Mouse (Mus musculus) embryonic fibroblast, embryonic 13.5 days (primary cell): ENCODE data around the gene 2700049A03Rik. TPM values are rescaled to one million over a fixed set of nuclear protein-coding genes. Genes with fewer than 3 reads are reported as not detected.

Source experiments
- H3K27ac ChIP-seq: 2 replicates; pipeline ENCODE4 v1.5.1; 2012; ENCODE audit warnings: low read length, control low read depth, inconsistent platforms; ENCODE audit not compliant: insufficient read depth
- H3K4me1 ChIP-seq: 2 replicates; pipeline ENCODE4 v1.6.1; 2011; ENCODE audit warnings: low read length; ENCODE audit not compliant: control insufficient read depth, insufficient read depth
- H3K4me3 ChIP-seq: 2 replicates; pipeline ENCODE4 v1.5.1; 2011; ENCODE audit warnings: mild to moderate bottlenecking, control low read depth, low read length; ENCODE audit not compliant: insufficient read depth
- CTCF ChIP-seq: IDR thresholded peaks from 2 replicates; pipeline ENCODE4 v1.5.1; 2011; ENCODE audit warnings: mild to moderate bottlenecking, control low read depth, low read length, moderate library complexity, borderline replicate concordance; ENCODE audit not compliant: insufficient read depth
- POLR2A ChIP-seq: IDR thresholded peaks from 2 replicates; pipeline ENCODE4 v1.6.1; 2011; ENCODE audit warnings: low read depth, mild to moderate bottlenecking, control low read depth, low read length, moderate library complexity
- polyA plus RNA-seq: library from polyadenylated mRNA; stranded (reverse); fragments of >200 nt; gene quantifications from 2 replicates; pipeline ENCODE4 v1.2.4, GENCODE M21; 2011; ENCODE audit warnings: low read depth; ENCODE audit not compliant: missing spikeins, insufficient read length

Gene 2700049A03Rik
- polyA plus RNA-seq, 1 experiment = 7.0 TPM

DNA sequence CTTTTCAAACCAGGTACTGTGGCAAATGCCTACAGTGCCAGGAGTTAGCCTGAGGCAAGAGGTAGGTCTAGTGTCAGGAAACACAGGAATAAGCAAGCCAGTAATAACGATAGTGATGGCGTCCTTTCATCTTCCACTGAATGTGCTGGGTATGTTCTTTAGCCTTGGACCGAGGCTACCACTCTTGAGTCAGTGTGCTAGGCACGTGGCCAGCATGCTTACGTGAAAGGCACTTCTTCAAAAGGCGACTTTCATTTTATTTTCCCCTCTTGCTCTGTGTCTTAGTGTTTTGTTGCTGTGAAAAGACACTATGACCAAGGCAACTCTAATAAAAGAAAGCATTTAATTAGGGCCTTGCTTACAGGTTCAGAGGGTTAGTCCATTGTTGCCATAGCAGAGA lies 86.1 kb downstream of the 2700049A03Rik start:
- no peak overlapping the region for H3K4me3 ChIP-seq
- H3K27ac ChIP-seq = no peak overlapping the region
- TF ChIP-seq POLR2A = no peak
- no peak for TF ChIP-seq CTCF
- H3K4me1 ChIP-seq = peaks cover 5% of the 10 kb centered on the region

DNA sequence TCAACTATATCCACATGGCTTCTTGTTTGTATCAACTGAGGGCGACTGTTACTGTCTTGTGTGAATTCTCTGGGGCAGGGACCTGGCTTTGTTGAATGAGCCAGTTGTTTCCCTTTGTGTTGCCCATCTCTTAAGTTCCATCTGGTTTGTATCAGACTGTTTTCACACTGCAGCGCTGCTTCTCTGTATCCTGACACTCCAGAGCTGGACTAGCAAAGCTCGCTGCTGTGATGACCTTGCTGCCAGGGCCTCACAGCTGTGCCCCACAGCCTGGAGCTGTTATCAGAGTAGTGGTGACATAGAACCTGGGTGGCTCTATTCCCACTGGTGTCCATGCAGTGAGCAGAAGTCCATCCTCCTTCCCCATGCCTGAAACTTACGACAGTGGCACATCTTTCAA lies 91.1 kb downstream of the 2700049A03Rik start:
- H3K27ac ChIP-seq = no peak overlapping the region
- H3K4me1 ChIP-seq = 0 out of 2 replicates have a peak, but pooled peaks cover 3% of the 10 kb centered on the region
- no peak for TF ChIP-seq CTCF
- no peak for TF ChIP-seq POLR2A

DNA sequence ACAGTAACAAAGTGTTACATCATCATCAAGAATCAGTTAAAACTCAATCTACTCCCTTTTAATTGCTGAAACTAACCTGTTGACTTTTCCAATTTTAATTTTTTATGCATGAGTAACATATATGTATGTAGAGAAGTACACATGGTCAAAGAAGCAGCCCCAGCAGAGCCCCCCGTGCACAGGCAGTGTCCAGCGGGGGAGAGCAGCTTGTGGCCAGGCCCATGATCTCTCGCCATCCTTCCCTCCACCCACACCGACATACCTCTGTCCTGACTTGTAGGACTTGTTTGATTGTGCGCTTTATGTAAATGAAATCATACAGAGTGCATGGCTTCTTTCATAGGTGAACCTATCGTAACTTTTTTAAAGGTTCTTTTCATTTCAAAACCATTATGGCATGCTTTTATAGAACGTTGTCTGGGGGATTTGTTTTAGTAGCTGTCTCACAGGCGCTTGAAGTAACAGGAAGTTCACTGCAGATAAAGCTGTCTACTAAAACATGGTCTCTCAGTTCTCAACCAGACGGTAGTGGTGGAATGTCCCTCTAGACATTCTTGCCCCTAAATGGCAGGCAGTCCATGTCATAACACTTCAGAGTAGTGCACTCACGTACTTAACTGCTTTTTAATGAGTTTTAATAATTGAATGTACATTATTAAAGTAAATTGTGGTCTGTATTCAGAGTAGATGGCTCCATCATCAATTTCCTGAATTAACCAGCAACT lies 92.4 kb downstream of the 2700049A03Rik start:
- no peak overlapping the region for H3K27ac ChIP-seq
- no peak overlapping the region for H3K4me3 ChIP-seq
- H3K4me1 ChIP-seq = 0 out of 2 replicates have a peak, but pooled peaks cover 3% of the 10 kb centered on the region
- no peak for TF ChIP-seq POLR2A
- TF ChIP-seq CTCF = no peak

More for the DNA sequence above, 91.1 kb downstream of the 2700049A03Rik start:
- H3K4me3 ChIP-seq = no peak overlapping the region

DNA sequence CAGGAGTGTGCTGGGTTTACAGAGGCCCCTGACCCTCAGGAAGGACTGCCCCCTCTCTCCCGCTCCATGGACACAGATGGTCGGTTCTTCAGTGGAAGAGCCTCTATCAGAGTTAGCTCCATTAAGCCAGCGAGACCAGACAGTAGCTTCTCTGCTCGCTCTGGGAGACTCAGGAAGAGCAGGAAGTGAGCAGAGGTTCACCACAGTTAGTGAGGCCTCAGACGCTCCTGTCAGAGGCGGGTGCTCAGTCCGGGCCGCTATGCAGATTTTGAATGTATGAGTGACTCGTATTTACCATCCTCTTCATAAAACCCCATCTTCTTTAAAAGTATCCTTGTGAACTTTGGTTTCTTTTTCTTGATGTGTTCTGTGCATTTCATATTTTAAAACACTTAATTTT lies 94.9 kb downstream of the 2700049A03Rik start:
- H3K27ac ChIP-seq = no peak overlapping the region
- 0 out of 2 replicates have a peak, but pooled peaks cover 3% of the 10 kb centered on the region for H3K4me1 ChIP-seq
- TF ChIP-seq CTCF = no peak
- TF ChIP-seq POLR2A = no peak

DNA sequence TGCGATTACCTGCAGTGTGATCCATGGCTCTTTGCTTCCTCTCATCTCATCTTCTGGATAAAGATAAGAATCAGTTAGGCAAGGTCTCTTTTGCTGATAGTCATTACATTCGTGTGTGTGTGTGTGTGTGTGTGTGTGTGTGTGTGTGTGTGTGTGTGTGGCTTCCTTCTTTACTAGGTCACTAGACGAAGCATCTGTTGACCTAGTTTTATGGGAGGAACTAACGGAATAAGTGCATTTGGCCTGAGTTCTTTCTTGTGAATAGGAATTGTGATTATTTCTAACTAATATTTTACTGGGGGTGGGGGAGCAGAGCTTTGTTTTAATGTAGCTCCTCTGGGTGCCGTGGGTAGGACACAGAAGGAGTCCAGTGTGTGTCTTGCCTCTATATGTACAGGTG lies 96.8 kb downstream of the 2700049A03Rik start:
- Histone ChIP-seq H3K4me1 (no peaks in the 10 kb centered on the region), H3K27ac (no peak overlapping the region), H3K4me3 (no peak overlapping the region)
- TF ChIP-seq CTCF (no peak), POLR2A (no peak)

More for the DNA sequence above, 94.9 kb downstream of the 2700049A03Rik start:
- H3K4me3 ChIP-seq = no peak overlapping the region

DNA sequence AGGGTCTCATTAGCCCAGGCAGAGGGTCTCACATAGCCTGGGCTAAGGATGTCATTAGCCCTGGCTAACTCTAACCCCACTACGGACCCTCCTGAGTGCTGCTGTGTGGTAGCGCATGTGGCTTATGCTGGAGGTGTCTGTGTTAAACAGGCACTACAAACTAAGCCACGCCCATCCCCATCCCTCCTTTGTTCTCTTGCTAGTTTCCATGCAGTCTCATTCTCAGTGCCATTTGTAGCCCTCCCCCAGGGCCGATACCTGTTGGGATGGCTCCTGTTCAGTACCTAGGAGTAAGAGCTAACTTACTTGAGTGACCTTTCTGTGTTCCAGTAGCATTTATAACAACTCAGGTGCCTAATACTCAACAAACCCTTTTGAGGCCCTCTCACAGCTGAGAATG lies 100.4 kb downstream of the 2700049A03Rik start:
- no peaks in the 10 kb centered on the region for H3K4me1 ChIP-seq
- no peak overlapping the region for H3K4me3 ChIP-seq
- H3K27ac ChIP-seq = no peak overlapping the region
- TF ChIP-seq CTCF (no peak), POLR2A (no peak)

DNA sequence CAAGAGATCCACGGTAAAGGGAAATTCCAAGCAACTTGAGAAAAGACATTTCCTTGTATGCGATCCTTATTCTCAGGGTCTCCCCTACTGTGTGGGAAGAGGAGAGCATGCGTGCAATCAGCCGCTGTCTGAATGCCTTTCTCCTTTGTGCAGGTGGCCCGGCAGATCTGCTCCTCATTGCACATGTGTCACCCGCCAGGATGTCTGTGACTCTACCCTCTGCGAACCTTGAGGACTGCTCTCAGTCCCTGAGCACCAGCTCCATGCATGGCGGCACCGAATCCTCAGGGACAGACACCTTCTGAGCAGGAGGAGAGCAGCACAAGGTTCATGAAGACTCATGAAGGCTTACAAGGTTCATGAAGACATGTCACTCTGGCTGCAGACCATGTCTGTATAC lies 106.1 kb downstream of the 2700049A03Rik start:
- Histone ChIP-seq H3K4me1 (no peaks in the 10 kb centered on the region), H3K4me3 (no peak overlapping the region), H3K27ac (no peak overlapping the region)
- TF ChIP-seq CTCF (no peak), POLR2A (no peak)

DNA sequence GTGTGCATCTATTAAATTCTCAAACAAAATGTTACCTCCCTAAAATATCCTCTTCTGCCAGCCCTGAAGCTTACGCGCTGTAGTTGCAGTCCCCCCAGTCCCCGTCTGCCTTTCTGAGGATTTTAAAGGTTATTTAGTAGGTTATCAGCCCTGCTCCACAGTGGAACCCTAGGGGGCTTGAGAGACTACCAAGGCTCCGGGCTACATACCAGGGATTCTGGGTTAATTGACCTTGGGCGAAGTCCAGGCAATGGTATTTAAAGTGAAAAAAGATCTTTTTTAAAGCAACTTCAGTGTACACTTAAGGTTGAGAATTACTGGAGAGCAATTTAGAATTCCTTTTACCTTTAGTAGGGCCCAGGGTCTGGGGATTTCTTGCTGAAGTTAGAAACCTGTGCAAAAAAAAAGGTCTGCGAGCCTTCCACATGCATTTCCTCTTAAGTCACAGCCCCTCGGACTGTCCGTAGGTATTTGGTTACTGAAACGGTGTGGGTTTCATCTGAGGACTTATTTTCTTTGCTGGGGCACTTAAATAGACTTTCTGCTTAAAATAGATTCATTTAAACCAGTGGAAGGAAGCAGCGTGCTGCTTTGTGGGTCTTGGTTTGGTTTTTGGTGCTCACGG lies 108.2 kb downstream of the 2700049A03Rik start:
- Histone ChIP-seq H3K27ac (no peak overlapping the region), H3K4me1 (no peaks in the 10 kb centered on the region), H3K4me3 (no peak overlapping the region)
- TF ChIP-seq CTCF (no peak), POLR2A (no peak)

DNA sequence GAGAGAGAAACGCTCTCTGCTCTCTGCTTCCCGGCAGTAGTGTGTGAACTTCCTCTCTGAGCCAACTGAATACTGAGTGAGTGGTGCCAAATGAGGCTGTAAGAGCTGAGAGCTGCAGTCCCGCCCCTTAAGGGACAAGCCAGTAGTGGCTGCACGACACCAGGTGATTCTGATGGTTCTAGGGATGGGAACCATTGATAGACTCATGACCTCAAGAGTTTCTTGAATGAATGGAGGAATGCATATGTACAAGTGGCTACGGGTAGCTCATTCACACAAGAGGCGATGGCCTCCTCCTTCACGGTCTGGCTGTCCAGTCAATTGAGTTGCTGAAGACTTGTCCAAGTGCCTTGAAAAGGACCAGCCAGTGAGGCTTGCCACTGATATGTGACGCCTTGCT lies 110.5 kb downstream of the 2700049A03Rik start:
- H3K27ac ChIP-seq = no peak overlapping the region
- no peak for TF ChIP-seq POLR2A
- no peak for TF ChIP-seq CTCF
- no peaks in the 10 kb centered on the region for H3K4me1 ChIP-seq
- no peak overlapping the region for H3K4me3 ChIP-seq

DNA sequence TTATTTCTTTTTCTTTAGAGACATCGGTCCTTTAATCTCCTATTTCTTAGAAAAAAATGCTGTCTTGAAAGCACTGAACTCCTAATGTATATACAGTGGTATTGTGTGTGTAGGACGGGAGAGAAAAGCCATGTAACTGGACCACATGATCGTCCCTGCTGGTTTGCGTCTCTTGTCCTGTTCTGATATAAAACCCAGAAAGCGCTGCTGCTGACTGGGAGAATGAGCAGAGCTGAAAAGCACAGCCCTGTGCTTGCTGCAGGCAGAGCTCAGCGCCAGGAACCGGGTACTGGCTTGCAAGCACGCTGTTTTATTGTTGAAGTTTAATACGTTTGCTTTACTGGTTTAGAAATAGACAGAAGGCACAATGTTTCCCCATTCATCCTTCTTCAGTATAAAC lies 112.7 kb downstream of the 2700049A03Rik start:
- H3K27ac ChIP-seq = no peak overlapping the region
- no peaks in the 10 kb centered on the region for H3K4me1 ChIP-seq
- no peak overlapping the region for H3K4me3 ChIP-seq
- no peak for TF ChIP-seq POLR2A
- TF ChIP-seq CTCF = no peak
